Mouse (Mus musculus): Measurements from ENCODE around the gene Ksr1.

DNA sequence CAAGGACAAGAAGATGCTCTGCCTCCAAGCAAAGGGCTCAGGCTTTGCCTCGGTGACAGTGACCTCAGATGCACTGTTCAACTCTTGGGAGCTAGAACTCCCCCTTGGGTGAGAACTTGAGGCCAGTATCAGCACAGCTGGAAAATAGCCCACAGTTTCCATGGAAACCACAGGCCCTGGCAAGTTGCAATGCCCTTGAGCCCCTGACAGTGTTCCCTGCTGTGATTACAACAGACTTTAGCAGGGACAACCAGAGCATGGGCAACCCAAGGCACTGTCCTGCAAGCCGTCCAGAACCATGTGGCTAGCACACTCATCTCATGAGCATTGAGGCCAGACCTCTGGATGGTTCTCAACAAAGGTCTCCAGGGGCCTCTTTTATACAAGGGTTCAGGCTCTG, 106.7 kb downstream of the Ksr1 start:
- TF ChIP-seq EP300 (IDR thresholded peaks at IDR 0.05; ENCODE audit: low read length) (no peak), POLR2A (IDR thresholded peaks at IDR 0.05; ENCODE audit: low read depth, low read length) (no peak)
